Mouse (Mus musculus): ENCODE data around the gene Pi4k2b.
A peak's percentile ranks its signal among the peaks of the same experiment; 100 is the strongest.
"Not testable (repeated sequence)": the region's sequence is repeated elsewhere in the genome, so short reads cannot be mapped to it uniquely, and the experiment has no call there.

Pi4k2b gene

GRCm38 (mm10) chr5:52741391-52742111 is at the start of gene Pi4k2b:
TSS of gene Pi4k2b (plus strand) at chr5:52741574.
- peak; percentile 17 to 52 for DNase-seq (ENCODE audit: low spot score in 2 of 2)

- DNase-seq (ENCODE audit: low spot score in 2 of 2) = no peak
Measured at GRCm38 (mm10) chr5:52697291-52697690, 44.1 kb upstream of the Pi4k2b start.

- DNase-seq (ENCODE audit: low spot score in 2 of 2) = not testable (repeated sequence)
Measured at GRCm38 (mm10) chr5:52697882-52698440, 43.4 kb upstream of the Pi4k2b start.

DNA sequence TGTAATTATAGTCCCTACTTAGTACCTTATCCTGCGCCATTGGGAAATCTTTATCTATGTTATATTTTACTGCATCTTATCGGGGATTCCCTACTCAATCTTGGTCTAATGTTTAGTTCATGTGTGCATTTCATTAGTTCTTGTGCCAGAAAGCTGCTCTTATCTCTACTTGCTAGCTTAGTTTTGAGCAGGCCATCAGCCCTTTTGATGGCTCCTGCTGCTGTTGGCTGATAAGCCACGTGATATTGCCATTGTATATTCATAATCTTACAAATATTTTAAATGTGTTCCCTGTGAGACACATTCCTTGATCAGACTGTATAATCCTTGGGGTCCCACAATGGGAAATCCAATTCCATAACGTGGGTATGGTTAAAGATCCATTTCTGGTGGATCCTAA is 36.8 kb upstream of the Pi4k2b start:
- DNase-seq (ENCODE audit: low spot score in 2 of 2) = no peak

GRCm38 (mm10) chr5:52712704-52713103 is 28.7 kb upstream of the Pi4k2b start:
- DNase-seq (ENCODE audit: low spot score in 2 of 2) = no peak

DNA sequence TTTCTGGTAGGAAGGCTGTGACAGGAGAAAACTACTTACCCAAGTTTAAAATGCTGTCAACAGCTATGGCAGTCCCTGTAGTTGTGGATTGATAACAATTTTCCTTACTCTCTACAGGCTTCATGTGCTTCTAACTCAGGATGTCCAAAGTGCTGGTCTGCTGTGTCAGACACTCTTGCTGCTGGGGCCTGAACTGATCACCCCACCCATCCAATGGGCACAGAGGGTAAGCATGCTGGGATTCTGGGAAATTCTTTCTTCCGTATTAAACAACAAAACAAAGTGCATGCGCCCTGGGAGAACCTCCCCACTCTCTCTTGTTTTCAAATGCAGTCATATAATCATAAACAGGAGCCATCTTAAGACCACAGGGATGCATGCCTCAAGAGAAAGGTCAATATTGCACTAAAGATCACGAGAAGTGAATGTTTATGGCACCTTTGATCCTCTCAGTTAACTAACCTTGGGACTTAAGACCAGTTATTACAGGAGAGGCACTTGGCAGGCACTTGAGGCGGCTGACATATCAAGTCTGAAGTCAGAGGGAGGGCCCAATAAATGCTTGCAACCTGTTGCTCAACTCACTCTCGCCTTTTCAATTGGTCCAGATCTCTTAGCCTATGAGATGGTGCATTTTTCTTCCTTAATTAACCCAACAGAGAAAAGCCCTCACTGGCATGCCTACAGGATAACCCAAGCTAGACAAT is 24.5 kb upstream of the Pi4k2b start:
- no peak for DNase-seq (ENCODE audit: low spot score in 2 of 2)

DNA sequence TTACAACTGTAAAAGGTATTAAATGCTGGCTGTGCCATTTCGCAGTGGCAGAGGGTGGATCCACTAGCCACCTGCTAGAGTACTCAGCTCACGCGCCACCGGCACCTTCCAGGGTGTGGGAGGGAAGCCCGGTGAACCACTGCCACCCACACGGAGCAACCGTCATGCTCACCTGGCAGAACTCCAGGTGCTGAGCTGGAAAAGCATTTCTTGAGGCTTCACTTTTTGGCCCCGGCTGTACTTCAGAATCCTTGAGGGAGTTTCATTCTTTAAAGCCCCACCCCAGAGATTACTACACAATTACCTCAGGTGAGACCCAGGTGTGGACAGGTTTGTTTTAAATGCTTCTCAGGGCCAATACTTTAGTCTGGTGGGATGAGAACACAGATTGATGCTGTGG is 20.4 kb upstream of the Pi4k2b start:
- no peak for DNase-seq (ENCODE audit: low spot score in 2 of 2)

DNA sequence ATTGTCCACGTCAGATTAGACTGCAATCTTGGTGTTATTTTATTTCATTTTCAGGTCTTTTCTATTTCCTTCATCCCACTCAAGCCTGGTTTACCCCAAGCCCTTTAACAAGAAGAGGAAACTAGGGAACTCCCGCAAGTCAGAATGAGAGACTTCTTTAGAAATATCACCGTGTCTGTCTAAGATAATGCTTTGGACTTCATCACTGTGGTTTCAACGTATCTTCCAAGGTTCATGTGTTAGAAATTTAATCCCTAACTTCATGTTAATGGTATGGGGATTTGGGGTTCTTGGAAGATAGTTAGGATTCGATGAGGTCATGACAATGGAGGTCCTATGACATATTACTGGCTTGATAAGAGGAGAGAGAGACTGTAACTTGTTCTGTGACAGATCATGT is 13.6 kb upstream of the Pi4k2b start:
- DNase-seq (ENCODE audit: low spot score in 2 of 2) = no peak

GRCm38 (mm10) chr5:52732811-52733210 is 8.6 kb upstream of the Pi4k2b start:
- DNase-seq (ENCODE audit: low spot score in 2 of 2) = no peak

DNA sequence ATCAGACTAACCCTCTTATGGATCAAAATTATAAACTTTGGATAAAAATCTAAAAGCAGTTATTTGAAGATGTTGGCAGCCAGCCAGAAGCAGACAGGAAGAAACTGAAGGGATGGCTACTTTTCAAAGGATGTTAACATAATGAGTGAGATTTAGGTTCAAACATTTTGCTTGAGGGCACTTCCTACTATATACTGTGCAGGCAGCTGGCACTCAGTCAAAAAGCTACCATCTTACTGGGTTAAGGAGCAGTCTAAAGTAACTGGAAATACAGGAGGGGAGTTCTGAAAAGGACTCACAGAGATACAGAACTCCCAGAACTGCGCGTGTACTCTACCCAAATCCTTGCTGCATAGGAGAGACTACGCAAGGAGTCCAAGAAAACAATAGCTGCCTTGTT is 5.3 kb upstream of the Pi4k2b start:
- DNase-seq (ENCODE audit: low spot score in 2 of 2) = no peak

DNA sequence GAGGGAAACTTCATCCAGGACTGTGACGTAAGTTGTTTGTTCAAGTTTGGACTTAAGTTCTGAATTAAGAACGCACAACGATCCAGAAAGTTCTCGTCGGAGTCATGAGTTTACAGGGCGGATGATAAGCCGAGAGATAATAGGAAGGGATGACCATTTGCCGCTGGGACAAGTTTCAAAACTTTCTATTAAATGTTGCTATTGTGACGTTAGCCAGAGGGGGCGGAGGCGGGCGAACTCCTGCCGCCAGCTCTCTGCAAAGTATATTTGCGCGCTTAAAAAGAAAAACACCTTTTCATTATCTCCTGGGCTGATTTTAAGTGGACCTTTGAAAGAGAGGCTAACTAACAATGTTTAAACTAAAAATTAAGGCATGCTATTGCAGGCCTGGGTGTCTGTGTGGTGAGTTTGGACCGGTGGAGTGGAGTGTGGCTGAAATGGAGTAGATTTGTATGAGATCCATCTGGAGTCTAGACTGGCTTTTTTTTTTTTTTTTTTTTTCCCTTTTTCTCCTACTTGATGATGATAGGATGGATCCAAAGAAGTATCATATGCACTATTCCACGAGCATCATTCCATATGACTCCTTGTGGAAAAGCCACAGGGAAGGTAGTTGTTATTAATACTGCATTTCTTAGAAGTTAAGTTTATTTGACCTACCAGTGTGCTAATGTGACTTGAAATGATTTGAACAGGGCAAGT is 889 bp downstream of the Pi4k2b start:
- DNase-seq (ENCODE audit: low spot score in 2 of 2) = peak in 1 of 2 experiments; percentile 11

DNA sequence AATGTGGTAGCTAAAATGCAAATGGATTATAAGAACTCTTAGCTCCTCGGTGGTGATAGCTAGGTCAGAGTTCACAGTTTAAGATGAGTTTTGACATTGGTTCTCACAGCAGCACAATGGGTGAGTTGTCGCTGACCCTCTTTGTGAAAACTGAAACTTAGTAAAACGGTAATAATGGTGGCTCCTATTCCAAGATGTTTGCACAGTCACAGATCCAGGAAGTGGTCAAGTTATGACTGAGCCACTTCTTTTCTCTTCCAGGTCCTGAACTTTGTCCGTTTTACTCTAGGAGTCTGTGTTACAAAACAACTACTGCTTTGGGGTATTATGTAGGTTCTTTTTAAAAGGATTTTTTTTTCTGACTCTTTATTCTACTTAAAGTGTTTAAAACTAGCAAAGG is 1.9 kb downstream of the Pi4k2b start:
- DNase-seq (ENCODE audit: low spot score in 2 of 2) = no peak

GRCm38 (mm10) chr5:52746920-52747319 is 5.5 kb downstream of the Pi4k2b start:
- DNase-seq (ENCODE audit: low spot score in 2 of 2) = no peak

DNA sequence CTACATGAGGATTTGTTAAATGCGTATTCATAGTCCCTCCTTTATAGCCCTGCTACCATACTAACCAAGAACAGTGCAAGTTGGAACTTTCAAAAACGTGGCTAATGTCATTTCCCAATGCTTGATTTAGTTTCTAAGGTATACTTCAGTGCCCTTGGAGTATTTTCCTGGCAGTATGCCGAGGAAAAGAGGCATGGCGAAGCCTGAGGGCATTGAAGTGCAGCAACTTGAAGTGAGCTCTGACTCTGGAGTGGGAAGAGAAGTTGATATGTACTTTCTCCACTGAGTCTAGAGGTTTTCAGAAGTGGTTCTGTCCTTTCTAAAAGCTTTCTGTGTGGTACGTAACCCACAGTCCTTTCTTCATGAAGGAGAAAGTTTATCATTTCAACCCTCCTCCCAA is 7.4 kb downstream of the Pi4k2b start:
- DNase-seq (ENCODE audit: low spot score in 2 of 2) = no peak

GRCm38 (mm10) chr5:52753146-52753545 is 11.8 kb downstream of the Pi4k2b start:
- DNase-seq (ENCODE audit: low spot score in 2 of 2) = no peak

DNA sequence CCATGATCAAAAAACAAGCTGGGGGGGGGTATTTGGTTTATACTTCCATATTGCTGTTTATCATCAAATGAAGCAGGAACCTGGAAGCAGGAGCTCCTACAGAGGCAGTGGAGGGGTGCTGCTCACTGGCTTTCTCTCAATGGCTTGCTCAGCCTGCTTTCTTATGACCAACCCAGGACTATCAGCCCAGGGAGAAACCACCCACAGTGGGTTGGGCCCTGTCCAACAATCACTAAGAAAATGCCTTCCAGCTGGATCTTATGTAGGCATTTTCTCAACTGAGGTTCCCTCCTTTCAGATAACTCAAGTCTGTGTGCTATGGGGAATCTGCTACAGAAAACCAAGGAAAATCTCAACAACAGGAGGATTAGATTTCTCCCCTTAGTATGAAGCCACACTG is 12.8 kb downstream of the Pi4k2b start:
- no peak for DNase-seq (ENCODE audit: low spot score in 2 of 2)

- no peak for DNase-seq (ENCODE audit: low spot score in 2 of 2)
Measured at GRCm38 (mm10) chr5:52755337-52755736, 14.0 kb downstream of the Pi4k2b start.

DNA sequence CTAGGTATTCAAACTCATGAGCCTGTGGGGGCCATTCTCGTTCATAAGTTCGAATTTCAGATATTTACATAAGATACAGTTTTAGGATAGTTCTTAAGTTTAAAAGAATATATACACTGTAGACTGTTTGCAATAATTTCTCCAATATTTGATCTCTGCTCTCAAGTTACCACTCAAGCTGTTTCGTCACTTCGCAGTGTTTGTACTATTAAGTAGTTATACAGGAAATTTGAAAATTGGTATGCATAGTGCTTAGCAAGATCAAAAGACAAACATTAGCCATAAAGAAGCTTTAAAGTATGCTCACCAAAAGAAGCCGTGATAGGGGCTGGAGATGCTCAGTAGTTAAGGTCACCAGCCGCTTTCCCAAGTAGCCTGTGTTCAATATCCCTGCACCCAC is 14.6 kb downstream of the Pi4k2b start:
- DNase-seq (ENCODE audit: low spot score in 2 of 2) = no peak

- no peak for DNase-seq (ENCODE audit: low spot score in 2 of 2)
Measured at GRCm38 (mm10) chr5:52762586-52762985, 21.2 kb downstream of the Pi4k2b start.

- DNase-seq (ENCODE audit: low spot score in 2 of 2) = no peak
Measured at GRCm38 (mm10) chr5:52774267-52774666, 32.9 kb downstream of the Pi4k2b start.

DNA sequence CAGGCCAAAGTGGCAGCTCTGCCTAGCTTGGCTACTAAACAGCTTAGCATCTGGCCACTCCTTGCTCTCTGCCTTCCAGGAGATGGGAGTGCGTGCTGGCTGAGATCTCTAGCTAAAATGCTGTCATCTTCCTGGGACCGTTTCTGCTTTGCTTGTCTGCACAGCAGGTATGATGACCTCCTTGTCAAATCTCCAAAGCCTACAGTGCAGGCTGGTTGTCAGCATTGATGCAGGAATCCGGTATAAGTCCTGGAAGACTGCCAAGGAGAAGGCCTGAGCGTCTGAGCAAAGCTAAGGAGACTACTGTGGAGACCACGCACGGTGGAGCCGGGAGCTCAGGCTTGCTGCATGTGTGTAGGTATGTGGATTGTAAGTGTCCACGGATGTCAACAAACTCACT is 33.9 kb downstream of the Pi4k2b start, which contains the start of gene Zcchc4:
Zcchc4 (plus strand) TSS at position 173 of the 400 bp plus-strand sequence.
- no peak for DNase-seq (ENCODE audit: low spot score in 2 of 2)

Measured in frontal cortex, postnatal 10 days (tissue).